Mouse (Mus musculus): ENCODE data around the gene Syncrip. TPM values are rescaled to one million over a fixed set of nuclear protein-coding genes. Genes with fewer than 3 reads are reported as not detected.
"Not testable (repeated sequence)": the region's sequence is repeated elsewhere in the genome, so short reads cannot be mapped to it uniquely, and the experiment has no call there.

Gene Syncrip
- total and polyA plus RNA-seq, 3 experiments: 6.6 to 64.6 (median 60.8) TPM

DNA sequence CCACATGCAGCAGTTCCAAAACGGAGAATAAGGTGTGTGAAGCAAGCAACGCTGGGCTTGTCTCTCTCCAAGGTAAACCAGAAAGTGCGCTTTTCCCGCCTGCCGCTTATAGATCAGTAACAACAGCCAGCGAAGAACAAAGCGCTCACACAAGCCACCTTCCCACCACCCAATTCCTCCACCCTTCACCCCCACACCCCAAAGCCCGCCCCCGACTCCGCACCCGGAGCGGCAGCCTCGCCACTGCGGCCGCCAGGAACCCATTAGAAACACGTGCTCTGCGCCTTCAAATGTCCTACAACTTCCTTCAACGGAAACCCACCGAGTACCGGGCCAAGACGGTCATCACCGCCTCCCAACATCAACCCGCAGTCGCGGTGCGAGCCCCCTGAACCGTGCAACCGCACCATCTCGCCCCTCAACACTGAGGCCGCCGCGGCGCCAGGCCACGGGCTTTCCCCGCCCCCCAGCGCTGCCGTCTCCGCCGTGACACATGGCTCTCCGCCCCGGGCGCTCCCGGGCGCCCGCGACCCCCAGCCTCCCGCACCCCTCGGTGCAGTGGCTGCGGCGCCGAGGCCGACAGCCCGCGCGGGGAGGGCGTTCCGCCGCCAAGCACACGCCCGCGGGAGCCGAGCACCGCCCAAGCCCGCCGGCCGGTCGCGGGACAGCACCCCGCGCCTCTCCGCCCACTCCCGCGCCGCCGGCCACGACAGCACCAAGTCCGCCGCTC is 1.1 kb downstream of the Syncrip start:
- intact Hi-C loops (cut with DNase I): loop anchor here (2.0 kb wide), 2 partner anchors 42 to 66 kb away; partner anchors contain the start of gene Snx14
- Histone ChIP-seq H3K27ac (peak overlapping the region; percentile 99), H3K36me3 (ENCODE audit: control insufficient read depth, insufficient read depth, low read length) (peaks cover 17% of the 10 kb centered on the region), H3K79me2 (replicated peaks; ENCODE audit: control insufficient read depth, insufficient read depth, low read length) (no peaks in the 10 kb centered on the region), H3K4me1 (ENCODE audit: control insufficient read depth, insufficient read depth, low read length) (peaks cover 1% of the 10 kb centered on the region), H3K4me3 (peak overlapping the region; percentile 80), H3K9ac (ENCODE audit: low read depth, low read length) (peak overlapping the region; percentile 89), H3K27me3 (ENCODE audit: control insufficient read depth, insufficient read depth, low read length) (no peaks in the 10 kb centered on the region)
- DNase-seq: peak; percentile 56 to 67
- TF ChIP-seq CTCF (IDR thresholded peaks at IDR 0.05) (no peak), EP300 (IDR thresholded peaks at IDR 0.05; ENCODE audit: insufficient read depth, low read depth, low read length) (no peak), POLR2A (IDR thresholded peaks at IDR 0.05; ENCODE audit: insufficient read depth, low read depth, low read length) (no peak)
- under 1% methylated on average over 73 of the region's 78 CpGs for WGBS

DNA sequence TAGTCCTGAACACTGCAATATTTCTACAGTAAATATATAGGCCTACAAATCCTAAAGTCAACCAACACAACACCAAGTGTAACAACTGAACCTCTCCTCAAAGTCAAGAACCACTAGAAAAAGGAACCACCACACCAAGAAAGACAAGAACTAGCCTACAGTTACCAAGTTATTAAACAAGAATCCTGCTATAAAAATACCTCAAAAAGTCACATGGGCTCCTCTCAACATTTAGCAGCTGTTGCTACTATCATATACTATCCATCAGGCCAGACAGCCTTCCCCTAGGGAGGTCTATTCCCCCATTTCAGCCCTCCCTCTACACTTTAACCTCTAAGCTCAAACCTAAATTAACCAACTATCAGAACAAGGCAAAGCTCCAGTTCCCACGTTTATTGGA is 2.3 kb downstream of the Syncrip start:
- intact Hi-C loops (cut with DNase I): loop anchor here (2.0 kb wide), 2 partner anchors 41 to 67 kb away; partner anchors contain the start of gene Snx14
- no peaks in the 10 kb centered on the region for H3K27me3 ChIP-seq (ENCODE audit: control insufficient read depth, insufficient read depth, low read length)
- peaks cover 1% of the 10 kb centered on the region for H3K4me1 ChIP-seq (ENCODE audit: control insufficient read depth, insufficient read depth, low read length)
- no peak overlapping the region; the same call in 1 of the 2 replicates for H3K9ac ChIP-seq (ENCODE audit: low read depth, low read length)
- WGBS: 0% methylated on average over 1 of the region's 1 CpGs
- no peak for TF ChIP-seq EP300 (IDR thresholded peaks at IDR 0.05; ENCODE audit: insufficient read depth, low read depth, low read length)
- no peak for TF ChIP-seq CTCF (IDR thresholded peaks at IDR 0.05)
- TF ChIP-seq POLR2A (IDR thresholded peaks at IDR 0.05; ENCODE audit: insufficient read depth, low read depth, low read length): no peak
- H3K79me2 ChIP-seq (replicated peaks; ENCODE audit: control insufficient read depth, insufficient read depth, low read length): no peaks in the 10 kb centered on the region
- no peak overlapping the region for H3K27ac ChIP-seq
- DNase-seq: no peak
- H3K36me3 ChIP-seq (ENCODE audit: control insufficient read depth, insufficient read depth, low read length): peaks cover 19% of the 10 kb centered on the region
- peak overlapping the region; percentile 80; the same call in 1 of the 2 replicates for H3K4me3 ChIP-seq

DNA sequence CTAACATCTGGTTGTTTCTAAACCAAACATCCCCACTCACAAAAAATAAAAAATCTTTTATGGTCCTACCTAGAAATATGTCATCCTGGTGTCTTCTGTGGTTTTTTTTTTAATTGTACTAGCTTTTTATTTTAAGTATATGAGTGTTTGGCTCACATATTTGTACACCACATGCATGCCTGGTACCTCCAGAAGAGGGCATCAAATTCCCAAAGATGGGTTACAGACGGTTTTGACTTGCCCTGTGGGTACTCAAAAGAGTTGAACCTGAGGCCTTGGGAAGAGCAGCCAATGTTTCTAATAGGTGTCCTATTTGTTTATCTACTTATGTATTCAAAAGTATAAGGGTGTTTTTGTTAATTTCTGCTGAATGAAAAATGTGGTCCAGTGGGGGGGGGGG is 6.2 kb downstream of the Syncrip start:
- no peak for TF ChIP-seq POLR2A (IDR thresholded peaks at IDR 0.05; ENCODE audit: insufficient read depth, low read depth, low read length)
- TF ChIP-seq CTCF (IDR thresholded peaks at IDR 0.05): peak; percentile 59
- intact Hi-C loops (cut with DNase I): no loop called here
- H3K36me3 ChIP-seq (ENCODE audit: control insufficient read depth, insufficient read depth, low read length): peaks cover 32% of the 10 kb centered on the region
- no peak overlapping the region for H3K27ac ChIP-seq
- no peak for DNase-seq
- H3K9ac ChIP-seq (ENCODE audit: low read depth, low read length): no peak overlapping the region
- H3K4me3 ChIP-seq: no peak overlapping the region
- H3K79me2 ChIP-seq (replicated peaks; ENCODE audit: control insufficient read depth, insufficient read depth, low read length): no peaks in the 10 kb centered on the region; the same call in 1 of the 2 replicates
- no peaks in the 10 kb centered on the region for H3K27me3 ChIP-seq (ENCODE audit: control insufficient read depth, insufficient read depth, low read length)
- H3K4me1 ChIP-seq (ENCODE audit: control insufficient read depth, insufficient read depth, low read length): peaks cover 1% of the 10 kb centered on the region
- WGBS: 37% methylated on average over 1 of the region's 1 CpGs

DNA sequence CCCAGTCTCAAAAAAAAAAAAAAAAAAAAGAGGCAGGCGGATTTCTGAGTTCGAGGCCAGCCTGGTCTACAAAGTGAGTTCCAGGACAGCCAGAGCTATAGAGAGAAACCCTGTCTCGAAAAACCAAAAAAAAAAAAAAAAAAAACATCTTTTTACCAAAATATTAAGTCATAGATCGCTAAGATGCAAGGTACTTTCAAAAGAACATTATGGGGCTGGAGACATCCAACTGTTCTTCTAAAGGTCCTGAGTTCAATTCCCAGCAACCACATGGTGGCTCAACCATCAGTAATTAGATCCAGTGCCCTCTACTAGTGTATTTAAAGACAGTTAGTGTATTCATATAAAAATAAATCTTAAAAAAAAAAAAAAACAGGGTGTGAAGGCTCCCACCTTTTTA is 21.4 kb downstream of the Syncrip start:
- intact Hi-C loops (cut with DNase I); H3K27ac ChIP-seq; H3K79me2 ChIP-seq (replicated peaks; ENCODE audit: control insufficient read depth, insufficient read depth, low read length); H3K9ac ChIP-seq (ENCODE audit: low read depth, low read length); H3K4me1 ChIP-seq (ENCODE audit: control insufficient read depth, insufficient read depth, low read length); H3K27me3 ChIP-seq (ENCODE audit: control insufficient read depth, insufficient read depth, low read length); H3K4me3 ChIP-seq; DNase-seq: not testable (repeated sequence)
- peaks cover 10% of the 10 kb centered on the region for H3K36me3 ChIP-seq (ENCODE audit: control insufficient read depth, insufficient read depth, low read length)
- WGBS: 87% methylated on average over 3 of the region's 4 CpGs

DNA sequence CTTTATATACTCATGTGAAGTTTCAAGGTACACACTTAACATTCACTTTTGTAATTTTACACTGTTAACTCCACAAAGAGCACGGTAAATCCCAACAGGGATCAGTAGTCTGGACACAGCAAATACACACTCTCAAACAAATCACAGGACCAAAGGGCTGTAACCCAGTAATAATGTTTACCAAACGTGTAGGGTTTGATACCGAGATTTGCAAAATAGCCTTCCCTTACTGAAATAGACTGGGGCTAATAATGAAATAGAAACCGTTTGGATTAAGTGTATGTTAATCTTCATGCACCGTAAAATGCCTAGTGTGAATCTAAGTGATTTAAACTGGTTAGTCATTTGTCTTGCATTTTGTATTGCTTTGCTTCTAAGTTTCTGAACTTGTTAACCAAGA is 42.4 kb downstream of the Syncrip start:
- Histone ChIP-seq H3K27me3 (ENCODE audit: control insufficient read depth, insufficient read depth, low read length) (no peaks in the 10 kb centered on the region), H3K4me3 (no peak overlapping the region), H3K36me3 (ENCODE audit: control insufficient read depth, insufficient read depth, low read length) (0 out of 2 replicates have a peak, but pooled peaks cover 1% of the 10 kb centered on the region), H3K27ac (no peak overlapping the region), H3K4me1 (ENCODE audit: control insufficient read depth, insufficient read depth, low read length) (peaks cover 1% of the 10 kb centered on the region; the same call in 1 of the 2 replicates), H3K79me2 (replicated peaks; ENCODE audit: control insufficient read depth, insufficient read depth, low read length) (peaks cover 3% of the 10 kb centered on the region), H3K9ac (ENCODE audit: low read depth, low read length) (no peak overlapping the region)
- no peak for DNase-seq
- intact Hi-C loops (cut with DNase I): loop anchor here (2.0 kb wide), 3 partner anchors 41 to 109 kb away; partner anchors contain the start of gene Zfp949
- WGBS: 29% methylated on average over 5 of the region's 5 CpGs
- TF ChIP-seq POLR2A (IDR thresholded peaks at IDR 0.05; ENCODE audit: insufficient read depth, low read depth, low read length) (no peak), CTCF (IDR thresholded peaks at IDR 0.05) (no peak), EP300 (IDR thresholded peaks at IDR 0.05; ENCODE audit: insufficient read depth, low read depth, low read length) (no peak)

DNA sequence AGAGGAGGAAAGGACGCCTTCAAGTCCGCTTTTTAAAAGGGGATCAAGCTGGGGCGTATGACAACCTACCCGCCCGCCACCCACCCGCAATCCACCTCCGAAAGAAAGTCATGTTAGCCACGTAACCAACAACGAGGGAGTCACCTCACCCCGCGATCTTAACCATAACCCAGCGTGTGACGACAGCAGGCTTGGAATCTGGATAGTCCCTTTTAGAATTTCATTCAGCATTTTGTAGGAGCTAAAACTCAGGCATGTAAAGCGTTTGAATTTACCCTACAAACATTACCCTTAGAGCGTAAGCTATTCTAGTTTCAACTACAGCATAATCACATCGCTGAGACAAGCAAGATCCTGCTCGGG is 43.2 kb downstream of the Syncrip start:
- under 1% methylated on average over 17 of the region's 17 CpGs for WGBS
- Histone ChIP-seq H3K9ac (ENCODE audit: low read depth, low read length) (peak overlapping the region; percentile 95), H3K4me3 (peak overlapping the region; percentile 87), H3K4me1 (ENCODE audit: control insufficient read depth, insufficient read depth, low read length) (peaks cover 1% of the 10 kb centered on the region; the same call in 1 of the 2 replicates), H3K79me2 (replicated peaks; ENCODE audit: control insufficient read depth, insufficient read depth, low read length) (peaks cover 3% of the 10 kb centered on the region), H3K36me3 (ENCODE audit: control insufficient read depth, insufficient read depth, low read length) (0 out of 2 replicates have a peak, but pooled peaks cover 1% of the 10 kb centered on the region), H3K27ac (peak overlapping the region; percentile 83), H3K27me3 (ENCODE audit: control insufficient read depth, insufficient read depth, low read length) (no peaks in the 10 kb centered on the region)
- intact Hi-C loops (cut with DNase I): loop anchor here (2.0 kb wide), 3 partner anchors 42 to 110 kb away; partner anchors contain the start of gene Zfp949
- no peak for DNase-seq
- TF ChIP-seq POLR2A (IDR thresholded peaks at IDR 0.05; ENCODE audit: insufficient read depth, low read depth, low read length) (no peak), EP300 (IDR thresholded peaks at IDR 0.05; ENCODE audit: insufficient read depth, low read depth, low read length) (peak; percentile 6; the same call in 1 of the 2 replicates), CTCF (IDR thresholded peaks at IDR 0.05) (no peak)

Measured in heart, adult 2 months (tissue).